Mouse (Mus musculus): ENCODE results near the gene Hs1bp3. TPM values are rescaled to one million over a fixed set of nuclear protein-coding genes. Genes with fewer than 3 reads are reported as not detected.

Gene Hs1bp3
- 15.2 and 19.8 TPM in 2 replicates for polyA plus RNA-seq (2016; fragmentation: Nextera tagmentation; extraction: Ambion mirVana)

- Histone ChIP-seq H3K9me3 (no peaks in the 10 kb centered on the region), H3K4me3 (peak within 1 kb of the TSS; percentile 80), H3K36me3 (peaks cover 17% of the 10 kb centered on the region), H3K27me3 (ENCODE audit: insufficient read depth, poor library complexity, severe bottlenecking) (peaks cover 31% of the 10 kb centered on the region), H3K27ac (peak within 1 kb of the TSS; percentile 88), H3K4me1 (peaks cover 12% of the 10 kb centered on the region)
- WGBS: under 1% methylated on average over 37 of the region's 38 CpGs
- DNase-seq (ENCODE audit: low spot score): peak; percentile 92
Observed at GRCm38 (mm10) chr12:8313270-8313771, at the start of gene Hs1bp3. Gene Hs1bp3, plus strand, starts transcription at chr12:8313432.

GRCm38 (mm10) chr12:8266311-8266710 lies 46.9 kb upstream of the Hs1bp3 start:
- H3K4me1 ChIP-seq: peaks cover 3% of the 10 kb centered on the region; the same call in 1 of the 2 replicates
- WGBS: 55% methylated on average over 7 of the region's 7 CpGs
- H3K27me3 ChIP-seq (ENCODE audit: insufficient read depth, poor library complexity, severe bottlenecking): no peaks in the 10 kb centered on the region
- no peak for DNase-seq (ENCODE audit: low spot score)
- H3K27ac ChIP-seq: no peak overlapping the region
- H3K4me3 ChIP-seq: no peak overlapping the region
- H3K36me3 ChIP-seq: peaks cover 6% of the 10 kb centered on the region; the same call in 1 of the 2 replicates
- H3K9me3 ChIP-seq: no peaks in the 10 kb centered on the region

GRCm38 (mm10) chr12:8269627-8270026 lies 43.6 kb upstream of the Hs1bp3 start:
- H3K27me3 ChIP-seq (ENCODE audit: insufficient read depth, poor library complexity, severe bottlenecking): no peaks in the 10 kb centered on the region
- no peak overlapping the region for H3K27ac ChIP-seq
- H3K4me3 ChIP-seq: no peak overlapping the region
- peaks cover 13% of the 10 kb centered on the region for H3K4me1 ChIP-seq
- no peak for DNase-seq (ENCODE audit: low spot score)
- 93% methylated on average over 11 of the region's 11 CpGs for WGBS
- H3K9me3 ChIP-seq: no peaks in the 10 kb centered on the region
- H3K36me3 ChIP-seq: peaks cover 6% of the 10 kb centered on the region; the same call in 1 of the 2 replicates

- Histone ChIP-seq H3K27me3 (ENCODE audit: insufficient read depth, poor library complexity, severe bottlenecking) (no peaks in the 10 kb centered on the region), H3K36me3 (peaks cover 6% of the 10 kb centered on the region; the same call in 1 of the 2 replicates), H3K27ac (no peak overlapping the region), H3K4me1 (peaks cover 10% of the 10 kb centered on the region), H3K4me3 (no peak overlapping the region), H3K9me3 (no peaks in the 10 kb centered on the region)
- DNase-seq (ENCODE audit: low spot score): no peak
- 68% methylated on average over 2 of the region's 2 CpGs for WGBS
Observed at GRCm38 (mm10) chr12:8271405-8271804, 41.8 kb upstream of the Hs1bp3 start.

GRCm38 (mm10) chr12:8273471-8274171 lies 39.6 kb upstream of the Hs1bp3 start:
- Histone ChIP-seq H3K9me3 (no peaks in the 10 kb centered on the region), H3K36me3 (peaks cover 6% of the 10 kb centered on the region; the same call in 1 of the 2 replicates), H3K4me3 (no peak overlapping the region), H3K4me1 (peaks cover 13% of the 10 kb centered on the region), H3K27ac (peak overlapping the region; percentile 32; the same call in 1 of the 2 replicates), H3K27me3 (ENCODE audit: insufficient read depth, poor library complexity, severe bottlenecking) (no peaks in the 10 kb centered on the region)
- no peak for DNase-seq (ENCODE audit: low spot score)
- 72% methylated on average over 6 of the region's 6 CpGs for WGBS

GRCm38 (mm10) chr12:8275424-8275823 lies 37.8 kb upstream of the Hs1bp3 start:
- Histone ChIP-seq H3K4me1 (peaks cover 18% of the 10 kb centered on the region), H3K4me3 (no peak overlapping the region), H3K27me3 (ENCODE audit: insufficient read depth, poor library complexity, severe bottlenecking) (no peaks in the 10 kb centered on the region), H3K27ac (no peak overlapping the region), H3K36me3 (no peaks in the 10 kb centered on the region), H3K9me3 (no peaks in the 10 kb centered on the region)
- no peak for DNase-seq (ENCODE audit: low spot score)
- whole genome bisulfite sequencing: 90% methylated on average over 4 of the region's 4 CpGs

GRCm38 (mm10) chr12:8281225-8282017 lies 31.8 kb upstream of the Hs1bp3 start:
- WGBS: 78% methylated on average over 15 of the region's 15 CpGs
- H3K4me1 ChIP-seq: peaks cover 16% of the 10 kb centered on the region; the same call in 1 of the 2 replicates
- no peaks in the 10 kb centered on the region for H3K9me3 ChIP-seq
- no peak overlapping the region for H3K27ac ChIP-seq
- no peaks in the 10 kb centered on the region for H3K27me3 ChIP-seq (ENCODE audit: insufficient read depth, poor library complexity, severe bottlenecking)
- DNase-seq (ENCODE audit: low spot score): no peak
- peaks cover 16% of the 10 kb centered on the region for H3K36me3 ChIP-seq
- H3K4me3 ChIP-seq: no peak overlapping the region

- no peak overlapping the region for H3K4me3 ChIP-seq
- no peak for DNase-seq (ENCODE audit: low spot score)
- H3K27me3 ChIP-seq (ENCODE audit: insufficient read depth, poor library complexity, severe bottlenecking): peaks cover 2% of the 10 kb centered on the region; the same call in 1 of the 2 replicates
- 59% methylated on average over 3 of the region's 3 CpGs for WGBS
- no peaks in the 10 kb centered on the region for H3K9me3 ChIP-seq
- H3K4me1 ChIP-seq: peaks cover 10% of the 10 kb centered on the region
- H3K27ac ChIP-seq: no peak overlapping the region
- H3K36me3 ChIP-seq: peaks cover 18% of the 10 kb centered on the region
Observed at GRCm38 (mm10) chr12:8287970-8288369, 25.3 kb upstream of the Hs1bp3 start.

GRCm38 (mm10) chr12:8289099-8289498 lies 24.1 kb upstream of the Hs1bp3 start:
- peak; percentile 47 for DNase-seq (ENCODE audit: low spot score)
- H3K27me3 ChIP-seq (ENCODE audit: insufficient read depth, poor library complexity, severe bottlenecking): peaks cover 13% of the 10 kb centered on the region
- no peak overlapping the region for H3K4me3 ChIP-seq
- no peaks in the 10 kb centered on the region for H3K9me3 ChIP-seq
- H3K36me3 ChIP-seq: peaks cover 13% of the 10 kb centered on the region; the same call in 1 of the 2 replicates
- WGBS: 87% methylated on average over 6 of the region's 6 CpGs
- peaks cover 3% of the 10 kb centered on the region; the same call in 1 of the 2 replicates for H3K4me1 ChIP-seq
- H3K27ac ChIP-seq: no peak overlapping the region

GRCm38 (mm10) chr12:8289499-8289898 lies 23.7 kb upstream of the Hs1bp3 start:
- H3K36me3 ChIP-seq: peaks cover 10% of the 10 kb centered on the region; the same call in 1 of the 2 replicates
- no peaks in the 10 kb centered on the region for H3K9me3 ChIP-seq
- peaks cover 17% of the 10 kb centered on the region for H3K27me3 ChIP-seq (ENCODE audit: insufficient read depth, poor library complexity, severe bottlenecking)
- H3K4me3 ChIP-seq: no peak overlapping the region
- peak; percentile 54 for DNase-seq (ENCODE audit: low spot score)
- 86% methylated on average over 8 of the region's 8 CpGs for WGBS
- H3K4me1 ChIP-seq: peaks cover 3% of the 10 kb centered on the region; the same call in 1 of the 2 replicates
- H3K27ac ChIP-seq: no peak overlapping the region

- H3K4me1 ChIP-seq: peaks cover 3% of the 10 kb centered on the region; the same call in 1 of the 2 replicates
- H3K9me3 ChIP-seq: no peaks in the 10 kb centered on the region
- H3K4me3 ChIP-seq: no peak overlapping the region
- 75% methylated on average over 15 of the region's 15 CpGs for WGBS
- no peak for DNase-seq (ENCODE audit: low spot score)
- peaks cover 7% of the 10 kb centered on the region; the same call in 1 of the 2 replicates for H3K36me3 ChIP-seq
- H3K27me3 ChIP-seq (ENCODE audit: insufficient read depth, poor library complexity, severe bottlenecking): peaks cover 35% of the 10 kb centered on the region
- no peak overlapping the region for H3K27ac ChIP-seq
Observed at GRCm38 (mm10) chr12:8291157-8291853, 21.9 kb upstream of the Hs1bp3 start.

GRCm38 (mm10) chr12:8295307-8295913 lies 17.8 kb upstream of the Hs1bp3 start:
- 56% methylated on average over 6 of the region's 6 CpGs for WGBS
- H3K27ac ChIP-seq: no peak overlapping the region
- H3K36me3 ChIP-seq: no peaks in the 10 kb centered on the region
- H3K9me3 ChIP-seq: no peaks in the 10 kb centered on the region
- peaks cover 26% of the 10 kb centered on the region for H3K4me1 ChIP-seq
- H3K27me3 ChIP-seq (ENCODE audit: insufficient read depth, poor library complexity, severe bottlenecking): peaks cover 76% of the 10 kb centered on the region
- DNase-seq (ENCODE audit: low spot score): no peak
- no peak overlapping the region for H3K4me3 ChIP-seq
